Comparison of ENCODE assay signal across 10 mouse cellular contexts in the genomic region with DNA sequence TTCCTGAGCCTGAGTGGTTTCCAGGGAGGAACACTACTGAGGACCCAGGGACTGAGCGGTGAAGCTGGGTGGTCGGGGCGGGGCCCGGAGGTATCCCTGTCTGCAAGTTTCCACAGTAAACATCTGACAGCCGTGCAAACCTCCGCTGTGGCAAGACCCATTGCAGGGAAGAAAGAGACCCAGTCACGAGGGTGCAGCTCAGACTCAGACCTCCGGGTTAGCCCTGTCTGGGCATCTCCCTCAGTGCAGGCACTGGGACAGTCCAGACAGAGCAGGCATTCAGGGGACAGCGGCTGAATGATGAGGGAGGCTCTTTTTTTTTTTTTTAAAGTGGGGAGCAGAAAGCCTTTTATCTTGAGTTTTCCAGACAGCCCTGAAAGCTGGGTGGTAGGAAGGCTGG. TPM values are rescaled to one million over a fixed set of nuclear protein-coding genes. Genes with fewer than 3 reads are reported as not detected.
DNase-seq lines count a peak whose midpoint lies in the region; ATAC-seq and TF ChIP-seq lines count a peak whose summit lies in the region.
"Had no signal": no experiment of that assay in that cellular context is flagged by ENCODE, and none has a peak within 500 bp of the region (broad histone marks: within the 10 kb centered on the region; RNA-seq: fewer than 3 reads in every experiment).

No protein-coding gene starts in this region.

- H3K4me2 ChIP-seq in intestine, embryonic 14.5 days (ENCODE audit: low read length): peak overlapping the region; percentile 6; the same call in 1 of the 2 replicates
- H3K4me2 ChIP-seq in intestine, postnatal 0 days (replicated peaks; ENCODE audit: low read depth): no peak overlapping the region
- H3K4me2 ChIP-seq in stomach, embryonic 16.5 days (ENCODE audit: low read depth, low read length): no peak overlapping the region
- H3K4me2 ChIP-seq: liver, embryonic 11.5 days had no signal

- WGBS in intestine, embryonic 14.5 days: 19% methylated on average over 9 of the region's 9 CpGs
- WGBS in intestine, postnatal 0 days: 49% methylated on average over 9 of the region's 9 CpGs
- WGBS in limb, embryonic 10.5 days: 35% methylated on average over 9 of the region's 9 CpGs
- WGBS in stomach, embryonic 16.5 days: 28% methylated on average over 9 of the region's 9 CpGs
- WGBS in thymus, adult 2 months: 94% methylated on average over 9 of the region's 9 CpGs

- peak; percentile 58; the same call in 1 of the 2 replicates for ATAC-seq in intestine, embryonic 14.5 days (replicated peaks; ENCODE audit: low FRiP score, low TSS enrichment, low read depth)
- no peak for ATAC-seq in intestine, postnatal 0 days
- ATAC-seq in stomach, embryonic 16.5 days (ENCODE audit: insufficient read depth, low FRiP score): 0 out of 2 replicates have a peak, but pooled peaks have one; percentile 31

- no peak for DNase-seq in intestine, embryonic 14.5 days (ENCODE audit: low spot score)
- DNase-seq in embryo, embryonic 11 days: peak; percentile 64
- DNase-seq in limb, embryonic 10.5 days (ENCODE audit: low spot score): no peak
- DNase-seq in thymus, adult 2 months: no peak
- no peak for DNase-seq in kidney, postnatal 10 days
- DNase-seq: heart, postnatal 36 days; right cerebral cortex, postnatal 25 days had no signal

- no peak for TF ChIP-seq CTCF in intestine, postnatal 0 days (IDR thresholded peaks at IDR 0.05; ENCODE audit: low read depth)
- TF ChIP-seq CTCF in thymus, adult 2 months (IDR thresholded peaks at IDR 0.05; ENCODE audit: borderline replicate concordance, control insufficient read depth, extremely low read depth, insufficient read depth, low read length, poor library complexity): no peak

- no peaks in the 10 kb centered on the region for H3K27me3 ChIP-seq in intestine, embryonic 14.5 days (replicated peaks; ENCODE audit: control insufficient read depth, insufficient read depth, low read length)
- H3K27me3 ChIP-seq in intestine, postnatal 0 days (replicated peaks; ENCODE audit: control insufficient read depth, insufficient read depth, low read length): no peaks in the 10 kb centered on the region
- 0 out of 2 replicates have a peak, but pooled peaks cover 5% of the 10 kb centered on the region for H3K27me3 ChIP-seq in limb, embryonic 10.5 days (ENCODE audit: low read depth, poor library complexity, severe bottlenecking)
- no peaks in the 10 kb centered on the region for H3K27me3 ChIP-seq in stomach, embryonic 16.5 days (ENCODE audit: control insufficient read depth, insufficient read depth, low read length)
- 0 out of 2 replicates have a peak, but pooled peaks cover 2% of the 10 kb centered on the region for H3K27me3 ChIP-seq in thymus, adult 2 months (ENCODE audit: control insufficient read depth, insufficient read depth, low read length)

- H3K9me3 ChIP-seq in intestine, embryonic 14.5 days (ENCODE audit: control insufficient read depth, low read length): no peaks in the 10 kb centered on the region
- no peaks in the 10 kb centered on the region for H3K9me3 ChIP-seq in intestine, postnatal 0 days (ENCODE audit: control insufficient read depth)
- H3K9me3 ChIP-seq in limb, embryonic 10.5 days (replicated peaks): no peaks in the 10 kb centered on the region
- H3K9me3 ChIP-seq in stomach, embryonic 16.5 days (replicated peaks; ENCODE audit: control insufficient read depth, low read length): no peaks in the 10 kb centered on the region

- peak overlapping the region; percentile 79 for H3K27ac ChIP-seq in intestine, embryonic 14.5 days (ENCODE audit: low read depth)
- no peak overlapping the region for H3K27ac ChIP-seq in intestine, postnatal 0 days (ENCODE audit: low read depth, low read length)
- H3K27ac ChIP-seq in limb, embryonic 10.5 days: peak overlapping the region; percentile 68
- H3K27ac ChIP-seq in stomach, embryonic 16.5 days (ENCODE audit: low read length): peak overlapping the region; percentile 65; the same call in 1 of the 2 replicates
- H3K27ac ChIP-seq in thymus, adult 2 months (ENCODE audit: control insufficient read depth, insufficient read depth, low read length): no peak overlapping the region

- H3K4me3 ChIP-seq in intestine, embryonic 14.5 days (ENCODE audit: low read depth, low read length): no peak overlapping the region
- no peak overlapping the region for H3K4me3 ChIP-seq in intestine, postnatal 0 days (ENCODE audit: low read depth, low read length)
- peak overlapping the region; percentile 7; the same call in 1 of the 2 replicates for H3K4me3 ChIP-seq in limb, embryonic 10.5 days
- no peak overlapping the region for H3K4me3 ChIP-seq in stomach, embryonic 16.5 days (replicated peaks; ENCODE audit: low read length)
- no peak overlapping the region for H3K4me3 ChIP-seq in thymus, adult 2 months (ENCODE audit: control insufficient read depth, insufficient read depth, low read length)

- no peak overlapping the region for H3K9ac ChIP-seq in intestine, embryonic 14.5 days (ENCODE audit: low read length)
- no peak overlapping the region for H3K9ac ChIP-seq in intestine, postnatal 0 days (ENCODE audit: low read depth, low read length)
- H3K9ac ChIP-seq in stomach, embryonic 16.5 days (ENCODE audit: low read length): no peak overlapping the region

- H3K36me3 ChIP-seq in intestine, embryonic 14.5 days (ENCODE audit: control insufficient read depth, insufficient read depth, low read length): no peaks in the 10 kb centered on the region
- H3K36me3 ChIP-seq in intestine, postnatal 0 days (ENCODE audit: control insufficient read depth, insufficient read depth): no peaks in the 10 kb centered on the region
- 0 out of 2 replicates have a peak, but pooled peaks cover under 1% of the 10 kb centered on the region for H3K36me3 ChIP-seq in limb, embryonic 10.5 days
- no peaks in the 10 kb centered on the region for H3K36me3 ChIP-seq in stomach, embryonic 16.5 days (ENCODE audit: control insufficient read depth, insufficient read depth, low read length)
- no peaks in the 10 kb centered on the region for H3K36me3 ChIP-seq in thymus, adult 2 months (ENCODE audit: control insufficient read depth, insufficient read depth, low read length)

- TF ChIP-seq POLR2A in thymus, adult 2 months (IDR thresholded peaks at IDR 0.05; ENCODE audit: control insufficient read depth, extremely low read depth, insufficient read depth, low read length, poor library complexity): no peak

- peaks cover 48% of the 10 kb centered on the region for H3K4me1 ChIP-seq in intestine, embryonic 14.5 days (replicated peaks; ENCODE audit: control insufficient read depth, insufficient read depth, low read length)
- 0 out of 2 replicates have a peak, but pooled peaks cover 21% of the 10 kb centered on the region for H3K4me1 ChIP-seq in intestine, postnatal 0 days (replicated peaks; ENCODE audit: control insufficient read depth, insufficient read depth, low read length)
- peaks cover 92% of the 10 kb centered on the region for H3K4me1 ChIP-seq in limb, embryonic 10.5 days
- peaks cover 42% of the 10 kb centered on the region for H3K4me1 ChIP-seq in stomach, embryonic 16.5 days (ENCODE audit: control insufficient read depth, insufficient read depth, low read length)
- H3K4me1 ChIP-seq in thymus, adult 2 months (replicated peaks; ENCODE audit: control insufficient read depth, insufficient read depth, low read length): peaks cover 14% of the 10 kb centered on the region

RNA-seq across cellular contexts. Expression of gene Spsb1, which starts 9.6 kb away (rescaled TPM):
- polyA plus RNA-seq in intestine, embryonic 14.5 days (2014; fragmentation: Nextera tagmentation; extraction: Ambion mirVana): 17.0 and 19.9 TPM in 2 replicates
- polyA plus RNA-seq in intestine, postnatal 0 days (2015; fragmentation: Nextera tagmentation; extraction: Ambion mirVana): 26.4 and 26.5 TPM in 2 replicates
- 13.7 and 18.8 TPM in 2 replicates for polyA plus RNA-seq in limb, embryonic 10.5 days (2016; fragmentation: Nextera tagmentation; extraction: Ambion mirVana)
- polyA plus RNA-seq in stomach, embryonic 16.5 days (2015; fragmentation: Nextera tagmentation; extraction: Ambion mirVana): 14.6 and 17.0 TPM in 2 replicates
- 28.5 and 30.4 TPM in 2 replicates for polyA plus RNA-seq in thymus, adult 2 months (2012; rRNA removed)

Comparison
In these comparisons a context has a peak if more than half of its experiments do, and no peak if none do; other contexts are left out.
1. H3K27ac ChIP-seq: peak in intestine, embryonic 14.5 days (single experiment), limb, embryonic 10.5 days (single experiment) and stomach, embryonic 16.5 days (single experiment); none in intestine, postnatal 0 days (single experiment) and thymus, adult 2 months (single experiment).